ENCODE assay signal across 34 mouse cellular contexts in genomic region chr13:82570925-82571324, GRCm38 (mm10).
"Had no signal": no experiment of that assay in that cellular context is flagged by ENCODE, and none has a peak within 500 bp of the region (broad histone marks: within the 10 kb centered on the region; RNA-seq: fewer than 3 reads in every experiment).

No protein-coding gene starts in this region.

- H3K4me3 ChIP-seq: heart, embryonic 10.5 days; heart, embryonic 12.5 days; heart, embryonic 13.5 days; heart, embryonic 15.5 days; hindbrain, embryonic 10.5 days; hindbrain, embryonic 12.5 days; hindbrain, embryonic 13.5 days; hindbrain, embryonic 15.5 days; intestine, embryonic 15.5 days; kidney, embryonic 15.5 days; layer of hippocampus, adult 2 months had no signal

- ATAC-seq: hindbrain, embryonic 16.5 days; hindbrain, postnatal 0 days; inflammation-experienced regulatory T-cells, adult 6 months; intestine, embryonic 15.5 days; intestine, embryonic 16.5 days; intestine, postnatal 0 days had no signal

- DNase-seq: heart, postnatal 10 days; heart, postnatal 14 days; heart, postnatal 36 days; heart, postnatal 4 days; kidney, adult 11 months; kidney, adult 18-20 months; kidney, adult 2 months; kidney, adult 8-10 months; kidney, adult 9 months; kidney, postnatal 10 days; kidney, postnatal 14 days; kidney, postnatal 25 days; kidney, postnatal 36 days; kidney, postnatal 4 days; layer of hippocampus, adult 9-11 months; layer of hippocampus, postnatal 36 days had no signal

- H3K27ac ChIP-seq: heart, embryonic 10.5 days; heart, embryonic 13.5 days; heart, embryonic 15.5 days; hindbrain, embryonic 10.5 days; hindbrain, embryonic 12.5 days; hindbrain, embryonic 13.5 days; hindbrain, embryonic 14.5 days; hindbrain, embryonic 15.5 days; hindbrain, postnatal 0 days; intestine, embryonic 15.5 days; kidney, embryonic 15.5 days; kidney, postnatal 0 days; layer of hippocampus, adult 2 months had no signal
